In genomic region chr2:65667590-65668436, GRCm38 (mm10) we compare ENCODE assay signal across 8 mouse cellular contexts. TPM values are rescaled to one million over a fixed set of nuclear protein-coding genes. Genes with fewer than 3 reads are reported as not detected.
DNase-seq lines count a peak whose midpoint lies in the region; ATAC-seq lines count a peak whose summit lies in the region.

No protein-coding gene starts in this region.

- 56% methylated on average over 18 of the region's 18 CpGs for WGBS in liver, embryonic 11.5 days

- no peaks in the 10 kb centered on the region for H3K36me3 ChIP-seq in megakaryocyte, embryonic 14.5 days (replicated peaks; ENCODE audit: low read length)
- no peaks in the 10 kb centered on the region for H3K36me3 ChIP-seq in liver, embryonic 11.5 days (ENCODE audit: control insufficient read depth, insufficient read depth, low read length)

- DNase-seq in cerebellum, adult 9-10 months, result peak; percentile 67
- no peak for DNase-seq in cerebellum, adult 18-20 months
- no peak for DNase-seq in liver, embryonic 11.5 days (ENCODE audit: low spot score)
- no peak for DNase-seq in embryo, embryonic 9.5 days (ENCODE audit: extremely low spot score)
- DNase-seq in frontal cortex, postnatal 25 days (ENCODE audit: low spot score in 2 of 2), result no peak

- no peaks in the 10 kb centered on the region for H3K27me3 ChIP-seq in megakaryocyte, embryonic 14.5 days (replicated peaks)
- no peaks in the 10 kb centered on the region for H3K27me3 ChIP-seq in liver, embryonic 11.5 days (replicated peaks; ENCODE audit: control insufficient read depth, insufficient read depth, low read length)

- peak overlapping the region; percentile 83 for H3K4me3 ChIP-seq in megakaryocyte, embryonic 14.5 days (replicated peaks)
- H3K4me3 ChIP-seq in liver, embryonic 11.5 days (ENCODE audit: low read depth, low read length), result peak overlapping the region; percentile 21; the same call in 1 of the 2 replicates

- no peak for ATAC-seq in megakaryocyte, adult 5-6 weeks (ENCODE audit: poor library complexity, severe bottlenecking)
- peak; percentile 37; the same call in 1 of the 2 replicates for ATAC-seq in liver, embryonic 11.5 days (replicated peaks; ENCODE audit: low FRiP score)
- no peak for ATAC-seq in activated CD4-positive, CD25-positive, alpha-beta regulatory T cell, adult 4 months

- peak overlapping the region; percentile 51 for H3K4me2 ChIP-seq in liver, embryonic 11.5 days

- H3K9me3 ChIP-seq in megakaryocyte, embryonic 14.5 days, result no peaks in the 10 kb centered on the region
- no peaks in the 10 kb centered on the region for H3K9me3 ChIP-seq in liver, embryonic 11.5 days (ENCODE audit: control insufficient read depth, low read length)

- H3K4me1 ChIP-seq in megakaryocyte, embryonic 14.5 days, result no peaks in the 10 kb centered on the region
- H3K4me1 ChIP-seq in liver, embryonic 11.5 days (replicated peaks; ENCODE audit: control insufficient read depth, insufficient read depth, low read length), result no peaks in the 10 kb centered on the region

- no peak overlapping the region for H3K27ac ChIP-seq in liver, embryonic 11.5 days (ENCODE audit: low read depth, low read length)

- no peak overlapping the region for H3K9ac ChIP-seq in liver, embryonic 11.5 days (ENCODE audit: low read depth, low read length)

RNA-seq across cellular contexts. Expression of gene Scn2a, which starts 47.2 kb away (rescaled TPM):
- not detected in 2 replicates for polyA plus RNA-seq in megakaryocyte, embryonic 14.5 days (2012; ENCODE audit: insufficient read depth, low replicate concordance)
- not detected in 2 replicates for total RNA-seq in megakaryocyte, adult 5-6 weeks (2015)
- not detected in 2 replicates for total RNA-seq in megakaryocyte, adult 5-6 weeks (2017)
- polyA plus RNA-seq in liver, embryonic 11.5 days (2014; fragmentation: Nextera tagmentation; extraction: Ambion mirVana), result 1.6 and 1.7 TPM in 2 replicates
- polyA plus RNA-seq in activated CD4-positive, CD25-positive, alpha-beta regulatory T cell, adult 4 months (2017; shearing (Covaris generic)), result under 1 TPM; 0.42 to 0.75 TPM
